28 mouse cellular contexts compared by ENCODE assay signal in genomic region chr3:94924688-94925087, GRCm38 (mm10).
"Had no signal": no experiment of that assay in that cellular context is flagged by ENCODE, and none has a peak within 500 bp of the region (broad histone marks: within the 10 kb centered on the region; RNA-seq: fewer than 3 reads in every experiment).

No protein-coding gene starts in this region.

- H3K4me2 ChIP-seq: limb, embryonic 12.5 days; limb, embryonic 13.5 days; limb, embryonic 15.5 days; liver, embryonic 13.5 days; lung, embryonic 14.5 days; lung, embryonic 15.5 days; midbrain, embryonic 11.5 days; midbrain, embryonic 12.5 days; midbrain, embryonic 13.5 days; neural tube, embryonic 12.5 days; neural tube, embryonic 13.5 days had no signal

- H3K27me3 ChIP-seq: limb, embryonic 12.5 days; limb, embryonic 13.5 days; limb, embryonic 15.5 days; lung, embryonic 15.5 days; midbrain, embryonic 12.5 days; midbrain, embryonic 13.5 days; neural tube, embryonic 12.5 days; neural tube, embryonic 13.5 days had no signal

- H3K9ac ChIP-seq: limb, embryonic 12.5 days; limb, embryonic 13.5 days; limb, embryonic 15.5 days; liver, embryonic 13.5 days; liver, embryonic 14.5 days; lung, embryonic 14.5 days; lung, embryonic 15.5 days; midbrain, embryonic 12.5 days; midbrain, embryonic 13.5 days; neural tube, embryonic 12.5 days; neural tube, embryonic 13.5 days had no signal

- H3K4me1 ChIP-seq: limb, embryonic 10.5 days; limb, embryonic 13.5 days; lung, embryonic 15.5 days; midbrain, embryonic 10.5 days; midbrain, embryonic 12.5 days; midbrain, embryonic 13.5 days; neural tube, embryonic 12.5 days; neural tube, embryonic 13.5 days had no signal

- H3K36me3 ChIP-seq: limb, embryonic 10.5 days; limb, embryonic 12.5 days; limb, embryonic 13.5 days; limb, embryonic 15.5 days; liver, embryonic 13.5 days; lung, embryonic 15.5 days; midbrain, embryonic 10.5 days; midbrain, embryonic 12.5 days; midbrain, embryonic 13.5 days; neural tube, embryonic 12.5 days; neural tube, embryonic 13.5 days had no signal

- H3K9me3 ChIP-seq: limb, embryonic 10.5 days; limb, embryonic 12.5 days; limb, embryonic 13.5 days; limb, embryonic 15.5 days; liver, embryonic 13.5 days; lung, embryonic 15.5 days; megakaryocyte, embryonic 14.5 days; midbrain, embryonic 10.5 days; midbrain, embryonic 12.5 days; midbrain, embryonic 13.5 days; neural tube, embryonic 12.5 days; neural tube, embryonic 13.5 days had no signal

- DNase-seq: left cerebral cortex, postnatal 4 days; liver, embryonic 13.5 days; lung, adult 18-20 months; lung, adult 2 months; lung, embryonic 14.5 days; lung, postnatal 10 days; lung, postnatal 14 days; lung, postnatal 36 days; lung, postnatal 4 days; midbrain, embryonic 14.5 days had no signal

- H3K27ac ChIP-seq: left cerebral cortex, adult 2 months; limb, embryonic 10.5 days; limb, embryonic 12.5 days; limb, embryonic 13.5 days; limb, embryonic 15.5 days; liver, embryonic 13.5 days; liver, embryonic 14.5 days; lung, embryonic 15.5 days; macrophage; midbrain, embryonic 10.5 days; midbrain, embryonic 12.5 days; midbrain, embryonic 13.5 days; neural tube, embryonic 12.5 days; neural tube, embryonic 13.5 days had no signal

- ATAC-seq: lung, postnatal 0 days; midbrain, embryonic 13.5 days; midbrain, embryonic 16.5 days had no signal

- H3K4me3 ChIP-seq: left cerebral cortex, adult 2 months; limb, embryonic 10.5 days; limb, embryonic 12.5 days; limb, embryonic 13.5 days; limb, embryonic 15.5 days; liver, embryonic 13.5 days; lung, embryonic 15.5 days; megakaryocyte, embryonic 14.5 days; midbrain, embryonic 10.5 days; midbrain, embryonic 12.5 days; midbrain, embryonic 13.5 days; myocyte; neural tube, embryonic 12.5 days; neural tube, embryonic 13.5 days had no signal
